Mouse (Mus musculus) cortical plate, adult 2 months (tissue): ENCODE results near the gene Cradd.

ENCODE experiments used
- CTCF ChIP-seq: fragments of 200-500 bp; IDR thresholded peaks from 2 replicates; pipeline ENCODE4 v1.5.1; 2011; ENCODE audit warnings: mild to moderate bottlenecking, control low read depth, low read length; ENCODE audit not compliant: insufficient read depth; ENCODE audit errors: extremely low read depth
- POLR2A ChIP-seq: fragments of 200-500 bp; IDR thresholded peaks from 2 replicates; pipeline ENCODE4 v1.6.1; 2011; ENCODE audit warnings: mild to moderate bottlenecking, low read length, control low read depth; ENCODE audit not compliant: insufficient read depth; ENCODE audit errors: extremely low read depth

- TF ChIP-seq CTCF: no peak
- TF ChIP-seq POLR2A: no peak
These were observed 175.3 kb downstream of the Cradd start for GRCm38 (mm10) chr10:95148641-95149040.
